Mouse (Mus musculus) intestine, embryonic 14.5 days (tissue): ENCODE measurements around the gene Grid2. TPM values are rescaled to one million over a fixed set of nuclear protein-coding genes. Genes with fewer than 3 reads are reported as not detected.

ENCODE experiments used
- ATAC-seq: fragments of 200-750 bp; cut with Nextera tagmentation; replicated peaks from 2 replicates; pipeline ENCODE4 v1.8.0; 2017; ENCODE audit warnings: low read depth, moderate number of reproducible peaks, moderate TSS enrichment, moderate library complexity; ENCODE audit not compliant: low FRiP score, low TSS enrichment
- DNase-seq: peaks from one replicate; pipeline ENCODE4 v3.0.0-alpha.2; 2018; ENCODE audit warnings: low spot score
- H3K27ac ChIP-seq: fragments of 300-500 bp; sonication (generic); 2 replicates; pipeline ENCODE4 v1.5.1; 2014; ENCODE audit warnings: low read depth, mild to moderate bottlenecking, control low read depth
- H3K27me3 ChIP-seq: fragments of 300-500 bp; sonication (generic); replicated peaks from 2 replicates; pipeline ENCODE4 v1.6.1; 2014; ENCODE audit warnings: low read length, control low read depth; ENCODE audit not compliant: control insufficient read depth, insufficient read depth
- H3K36me3 ChIP-seq: fragments of 300-500 bp; sonication (generic); 2 replicates; pipeline ENCODE4 v1.6.1; 2014; ENCODE audit warnings: low read length, control low read depth; ENCODE audit not compliant: control insufficient read depth, insufficient read depth
- H3K4me1 ChIP-seq: fragments of 300-500 bp; sonication (generic); replicated peaks from 2 replicates; pipeline ENCODE4 v1.6.1; 2014; ENCODE audit warnings: low read length, control low read depth, mixed read lengths; ENCODE audit not compliant: control insufficient read depth, insufficient read depth
- H3K4me2 ChIP-seq: fragments of 300-500 bp; sonication (generic); 2 replicates; pipeline ENCODE4 v1.6.1; 2014; ENCODE audit warnings: low read length
- H3K4me3 ChIP-seq: fragments of 300-500 bp; sonication (generic); 2 replicates; pipeline ENCODE4 v1.5.1; 2014; ENCODE audit warnings: low read depth, low read length, control low read depth, mixed read lengths
- H3K9ac ChIP-seq: fragments of 300-500 bp; sonication (generic); 2 replicates; pipeline ENCODE4 v1.6.1; 2014; ENCODE audit warnings: mild to moderate bottlenecking, low read length
- H3K9me3 ChIP-seq: fragments of 300-500 bp; sonication (generic); 2 replicates; pipeline ENCODE4 v1.6.1; 2016; ENCODE audit warnings: low read length, control low read depth; ENCODE audit not compliant: control insufficient read depth
- WGBS: fragments of 180-500 bp; shearing (Covaris S2); extraction: QIAGEN DNeasy Blood & Tissue Kit; methylation state at CpG from one replicate; pipeline ENCODE4 v1.1.7; 2014; 5-methylcytosine and 5-hydroxymethylcytosine counted together
- polyA plus RNA-seq: library from polyadenylated mRNA; unstranded; fragments of >200 nt; fragmentation: Nextera tagmentation; extraction: Ambion mirVana; gene quantifications from 2 replicates; pipeline ENCODE4 v1.2.1, GENCODE M21; 2014

The Grid2 gene
- polyA plus RNA-seq, 1 experiment from 2014 or later = 0.81 TPM

GRCm38 (mm10) chr6:64596835-64597234 is 1341.2 kb downstream of the Grid2 start:
- ATAC-seq = no peak
- H3K27me3 ChIP-seq = no peaks in the 10 kb centered on the region
- no peak overlapping the region for H3K4me2 ChIP-seq
- no peaks in the 10 kb centered on the region for H3K36me3 ChIP-seq
- H3K4me1 ChIP-seq = no peaks in the 10 kb centered on the region
- WGBS = 69% methylated on average over 2 of the region's 2 CpGs
- no peak overlapping the region for H3K9ac ChIP-seq
- H3K4me3 ChIP-seq = no peak overlapping the region
- H3K27ac ChIP-seq = no peak overlapping the region
- no peak for DNase-seq
- H3K9me3 ChIP-seq = no peaks in the 10 kb centered on the region

DNA sequence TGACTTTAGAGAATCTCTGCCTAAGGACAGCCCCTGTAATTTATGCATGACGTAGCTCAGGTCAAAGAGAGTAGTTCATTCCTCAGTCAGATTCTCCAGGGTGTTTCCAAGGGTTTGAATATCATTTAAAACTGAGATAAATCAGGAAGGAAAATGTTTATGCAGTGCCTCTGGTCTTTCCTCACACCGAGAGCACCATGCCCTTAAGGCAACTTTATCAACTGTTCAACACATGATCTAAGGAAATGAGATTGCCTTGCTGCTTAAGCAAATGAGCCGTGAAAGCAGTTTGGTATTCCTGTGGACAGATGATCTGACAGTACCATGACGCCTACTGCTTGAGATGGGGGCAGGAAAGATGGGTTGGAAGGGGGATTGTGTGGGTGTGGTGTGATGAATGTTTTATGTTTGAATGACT is 1342.5 kb downstream of the Grid2 start:
- H3K9me3 ChIP-seq = no peaks in the 10 kb centered on the region
- no peak overlapping the region for H3K27ac ChIP-seq
- H3K36me3 ChIP-seq = no peaks in the 10 kb centered on the region
- H3K4me2 ChIP-seq = no peak overlapping the region
- H3K4me1 ChIP-seq = no peaks in the 10 kb centered on the region
- H3K27me3 ChIP-seq = no peaks in the 10 kb centered on the region
- ATAC-seq = no peak
- no peak overlapping the region for H3K4me3 ChIP-seq
- WGBS = 39% methylated on average over 4 of the region's 4 CpGs
- no peak overlapping the region for H3K9ac ChIP-seq
- DNase-seq = no peak

DNA sequence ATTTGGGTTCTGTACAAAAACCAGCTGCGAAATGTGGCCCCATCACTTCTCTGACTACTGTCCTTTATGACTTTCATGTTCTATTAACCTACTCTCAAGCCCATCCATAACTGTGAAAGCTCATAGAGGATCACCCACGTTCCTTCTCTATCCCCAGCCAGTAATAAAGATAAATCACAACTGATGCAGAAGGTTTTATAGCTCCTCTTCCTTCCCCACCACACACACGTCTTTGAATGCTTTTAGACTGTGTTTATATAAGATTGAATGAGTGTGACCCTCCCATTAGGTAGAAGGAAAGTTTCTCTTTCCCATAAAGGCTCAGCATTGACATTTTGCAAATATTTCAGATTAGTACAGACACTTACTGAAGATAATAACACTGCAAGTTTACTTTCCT is 1350.1 kb downstream of the Grid2 start:
- Histone ChIP-seq H3K27me3 (no peaks in the 10 kb centered on the region), H3K9me3 (no peaks in the 10 kb centered on the region), H3K4me3 (no peak overlapping the region), H3K9ac (no peak overlapping the region), H3K27ac (no peak overlapping the region), H3K4me2 (no peak overlapping the region), H3K36me3 (no peaks in the 10 kb centered on the region), H3K4me1 (no peaks in the 10 kb centered on the region)
- ATAC-seq = no peak
- no peak for DNase-seq
- 17% methylated on average over 3 of the region's 3 CpGs for WGBS

- 82% methylated on average over 1 of the region's 1 CpGs for WGBS
- H3K4me1 ChIP-seq = no peaks in the 10 kb centered on the region
- H3K27ac ChIP-seq = no peak overlapping the region
- H3K9ac ChIP-seq = no peak overlapping the region
- no peaks in the 10 kb centered on the region for H3K27me3 ChIP-seq
- ATAC-seq = no peak
- no peaks in the 10 kb centered on the region for H3K9me3 ChIP-seq
- no peak for DNase-seq
- H3K36me3 ChIP-seq = no peaks in the 10 kb centered on the region
- no peak overlapping the region for H3K4me2 ChIP-seq
- no peak overlapping the region for H3K4me3 ChIP-seq
These were observed 1351.4 kb downstream of the Grid2 start for GRCm38 (mm10) chr6:64607041-64607440.

- DNase-seq (no peak), ATAC-seq (no peak)
- no peak overlapping the region for H3K4me2 ChIP-seq
- 9% methylated on average over 1 of the region's 1 CpGs for WGBS
- no peak overlapping the region for H3K9ac ChIP-seq
- no peak overlapping the region for H3K27ac ChIP-seq
- H3K4me1 ChIP-seq = no peaks in the 10 kb centered on the region
- H3K36me3 ChIP-seq = no peaks in the 10 kb centered on the region
- no peaks in the 10 kb centered on the region for H3K9me3 ChIP-seq
- H3K4me3 ChIP-seq = no peak overlapping the region
- H3K27me3 ChIP-seq = no peaks in the 10 kb centered on the region
These were observed 1352.3 kb downstream of the Grid2 start for GRCm38 (mm10) chr6:64607942-64608341.

- no peak for ATAC-seq
- DNase-seq = no peak
These were observed 1361.2 kb downstream of the Grid2 start for GRCm38 (mm10) chr6:64616843-64617242.

DNA sequence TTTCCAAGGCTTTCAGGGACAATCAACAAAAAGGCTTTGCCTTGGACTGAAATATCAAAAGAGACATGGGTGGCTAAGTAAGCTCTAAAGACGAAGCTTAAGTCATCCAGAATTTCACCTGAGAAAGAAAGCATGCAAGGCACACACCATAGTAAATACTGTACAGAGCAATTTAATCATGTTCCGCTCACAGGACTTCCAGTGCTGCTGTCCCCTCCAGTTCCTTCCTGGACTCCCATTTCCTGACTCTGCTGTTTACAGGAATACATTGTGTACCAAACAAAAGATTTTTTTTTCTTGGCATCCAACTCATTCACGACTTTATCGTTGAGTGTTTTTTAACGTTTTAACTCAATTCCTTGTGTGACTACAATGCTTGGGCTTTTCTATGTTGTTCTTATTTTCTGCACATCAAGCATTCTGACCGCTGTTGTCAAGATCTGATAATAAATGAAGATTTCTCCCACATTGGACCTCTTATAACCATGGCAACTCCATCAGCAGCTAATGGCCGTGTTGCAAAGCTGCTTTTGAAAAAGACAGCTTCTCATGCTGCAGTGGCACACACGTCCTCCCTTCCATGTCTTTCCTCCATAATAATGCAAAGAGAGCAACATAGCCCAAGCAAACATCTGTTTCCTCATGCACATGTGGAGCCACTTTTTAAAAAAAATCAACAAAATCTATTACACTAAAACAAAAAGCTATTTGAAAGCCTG is 1361.9 kb downstream of the Grid2 start:
- Histone ChIP-seq H3K9ac (no peak overlapping the region), H3K27ac (no peak overlapping the region), H3K27me3 (no peaks in the 10 kb centered on the region), H3K9me3 (no peaks in the 10 kb centered on the region), H3K36me3 (no peaks in the 10 kb centered on the region), H3K4me2 (no peak overlapping the region), H3K4me1 (no peaks in the 10 kb centered on the region), H3K4me3 (no peak overlapping the region)
- DNase-seq = no peak
- 82% methylated on average over 8 of the region's 8 CpGs for WGBS
- ATAC-seq = no peak

More at GRCm38 (mm10) chr6:64616843-64617242, 1361.2 kb downstream of the Grid2 start:
- no peak overlapping the region for H3K9ac ChIP-seq
- H3K4me2 ChIP-seq = no peak overlapping the region
- H3K9me3 ChIP-seq = no peaks in the 10 kb centered on the region
- no peaks in the 10 kb centered on the region for H3K27me3 ChIP-seq
- no peak overlapping the region for H3K4me3 ChIP-seq
- H3K4me1 ChIP-seq = no peaks in the 10 kb centered on the region
- H3K27ac ChIP-seq = no peak overlapping the region
- 48% methylated on average over 4 of the region's 4 CpGs for WGBS
- no peaks in the 10 kb centered on the region for H3K36me3 ChIP-seq

GRCm38 (mm10) chr6:64623404-64623803 is 1367.7 kb downstream of the Grid2 start:
- Histone ChIP-seq H3K9me3 (no peaks in the 10 kb centered on the region), H3K27me3 (no peaks in the 10 kb centered on the region), H3K4me1 (no peaks in the 10 kb centered on the region), H3K4me3 (no peak overlapping the region), H3K36me3 (no peaks in the 10 kb centered on the region), H3K27ac (no peak overlapping the region), H3K9ac (no peak overlapping the region), H3K4me2 (no peak overlapping the region)
- DNase-seq (no peak), ATAC-seq (no peak)
- WGBS = 39% methylated on average over 3 of the region's 3 CpGs

GRCm38 (mm10) chr6:64647661-64648060 is 1392.0 kb downstream of the Grid2 start:
- Histone ChIP-seq H3K4me1 (no peaks in the 10 kb centered on the region), H3K27me3 (no peaks in the 10 kb centered on the region), H3K36me3 (no peaks in the 10 kb centered on the region), H3K9me3 (no peaks in the 10 kb centered on the region), H3K4me2 (no peak overlapping the region), H3K27ac (no peak overlapping the region), H3K9ac (no peak overlapping the region), H3K4me3 (no peak overlapping the region)
- ATAC-seq = no peak
- DNase-seq = no peak
